Mouse (Mus musculus): ENCODE data around the gene Pdzd4.

Pdzd4 gene

DNA sequence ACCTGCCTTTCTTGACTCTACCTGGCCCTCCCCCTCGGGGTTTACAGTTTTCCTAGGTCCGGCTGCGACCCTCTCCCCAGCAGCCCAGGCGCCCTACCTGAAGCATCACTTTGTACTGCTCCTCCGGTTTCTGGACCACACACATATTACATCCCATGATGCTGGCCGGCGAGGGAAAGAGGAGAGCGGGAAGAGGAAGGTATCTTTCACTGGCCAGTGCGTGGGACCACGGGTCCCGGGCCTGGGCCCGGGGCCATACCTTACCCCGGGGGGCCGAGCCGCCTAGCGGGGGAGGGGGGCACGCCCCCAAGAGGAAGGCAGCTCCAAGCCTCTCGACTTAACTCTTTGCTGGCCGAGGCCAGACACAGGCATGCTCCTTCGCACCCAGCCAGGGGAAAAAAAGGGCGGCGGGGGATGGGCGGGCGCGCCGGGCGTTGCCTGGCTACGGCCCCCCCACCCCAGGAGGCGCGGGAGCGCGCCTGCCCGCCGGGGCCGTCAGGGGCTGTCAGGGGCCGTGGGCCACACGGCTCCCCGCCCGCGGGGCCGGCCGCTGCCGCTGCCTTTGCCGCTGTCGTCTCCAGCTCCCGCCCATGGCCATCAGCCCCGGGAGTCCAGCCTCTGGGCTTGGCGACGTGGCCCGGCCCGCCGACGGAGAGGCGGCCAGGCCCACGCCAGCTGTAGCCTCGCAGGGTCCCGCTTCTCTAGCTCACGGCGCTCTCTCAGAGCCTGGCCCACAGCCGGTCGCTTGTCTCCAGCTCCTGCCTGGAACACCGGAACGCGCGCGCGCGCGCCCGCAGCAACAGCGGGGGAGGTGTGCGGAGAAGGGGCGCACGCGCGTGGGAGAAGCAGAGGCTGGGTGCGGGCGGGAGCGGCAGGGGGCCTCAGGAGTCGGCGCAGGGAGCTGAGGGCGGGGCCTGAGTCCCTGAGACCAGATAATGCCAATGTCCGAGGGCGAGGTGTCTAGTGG is at the start of gene Pdzd4:
Pdzd4 (minus strand) TSS at position 785 of the 967 bp plus-strand sequence.
- peak; percentile 11 to 36 for DNase-seq (ENCODE audit: low spot score in 2 of 2)

DNA sequence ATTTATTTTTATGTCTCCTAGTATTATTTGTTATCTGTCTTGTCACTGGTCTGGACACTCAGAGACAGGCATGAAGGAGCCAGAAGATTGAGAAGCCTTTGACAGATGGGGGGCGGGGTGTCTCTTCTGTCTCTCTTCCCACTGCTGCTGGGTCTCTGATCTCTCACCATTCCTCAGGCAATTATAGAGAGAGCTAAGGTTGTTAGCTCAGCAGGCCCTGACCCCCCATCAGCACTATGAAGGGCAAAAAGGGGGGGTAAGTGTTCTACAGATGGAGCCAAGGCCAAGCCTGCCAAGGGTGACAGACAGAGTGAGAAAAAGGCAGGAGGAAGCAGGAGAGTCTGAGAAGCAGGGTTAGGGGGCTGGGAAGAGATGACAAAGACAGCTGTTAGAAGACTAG is 47.2 kb upstream of the Pdzd4 start:
- DNase-seq (ENCODE audit: low spot score in 2 of 2): no peak

DNA sequence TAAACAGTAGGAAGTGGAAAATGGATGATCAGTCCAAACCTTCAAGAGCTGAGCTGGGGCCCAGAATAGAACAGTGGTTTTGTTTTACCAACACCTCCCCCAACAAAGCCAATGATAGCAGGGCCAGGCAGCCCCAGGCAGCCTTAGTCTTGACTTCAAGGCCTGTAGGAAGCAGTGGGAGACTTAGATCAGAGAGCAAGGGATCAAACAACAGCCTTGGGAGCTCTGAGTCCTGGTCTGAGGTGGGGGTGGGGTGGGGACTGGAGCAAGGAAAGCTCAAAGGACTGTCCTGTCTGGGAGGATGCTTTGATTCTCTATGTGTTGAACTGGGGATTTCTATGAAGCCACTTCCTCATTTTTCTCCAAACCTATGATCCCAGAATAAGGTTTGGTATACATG is 46.7 kb upstream of the Pdzd4 start:
- DNase-seq (ENCODE audit: low spot score in 2 of 2): no peak

DNA sequence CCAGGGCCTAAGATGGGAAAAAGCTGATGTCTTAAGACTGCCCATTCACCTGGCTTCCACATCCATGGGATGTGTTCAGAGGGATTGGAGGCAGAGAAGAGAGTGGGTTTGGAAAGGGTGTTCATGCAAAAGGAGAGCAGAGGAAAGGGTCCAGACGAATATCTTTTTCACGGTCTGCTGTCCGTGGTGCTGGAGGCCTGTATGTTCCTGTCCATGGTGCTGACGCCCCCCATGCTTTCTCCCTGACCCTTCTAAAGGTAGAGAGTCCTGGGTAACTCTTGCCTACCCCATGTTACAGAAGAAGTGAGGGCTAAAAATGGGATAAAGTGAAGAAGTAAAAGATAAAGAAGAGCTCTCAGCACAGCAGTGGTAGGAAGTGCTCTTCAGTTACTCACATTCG is 44.6 kb upstream of the Pdzd4 start:
- DNase-seq (ENCODE audit: low spot score in 2 of 2): no peak

DNA sequence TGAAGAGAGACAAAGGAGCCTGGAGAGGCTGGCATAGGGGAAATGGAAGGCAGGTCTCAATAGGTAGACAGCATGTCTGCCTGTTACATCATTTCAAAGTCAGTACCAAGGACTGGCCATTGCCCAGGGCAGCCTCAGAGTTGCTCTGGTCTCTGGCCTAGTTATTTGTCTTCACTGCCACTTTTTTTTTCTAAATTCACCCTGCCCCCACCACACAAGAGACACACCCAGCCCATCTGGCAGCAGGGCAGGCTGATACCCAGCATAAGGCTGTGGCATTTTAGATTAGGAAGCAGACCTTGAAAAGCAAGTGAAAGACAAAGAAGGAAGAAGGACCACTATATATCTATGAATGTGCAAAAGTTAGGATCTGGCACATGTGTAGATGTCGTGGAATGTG is 43.1 kb upstream of the Pdzd4 start:
- DNase-seq (ENCODE audit: low spot score in 2 of 2): no peak

DNA sequence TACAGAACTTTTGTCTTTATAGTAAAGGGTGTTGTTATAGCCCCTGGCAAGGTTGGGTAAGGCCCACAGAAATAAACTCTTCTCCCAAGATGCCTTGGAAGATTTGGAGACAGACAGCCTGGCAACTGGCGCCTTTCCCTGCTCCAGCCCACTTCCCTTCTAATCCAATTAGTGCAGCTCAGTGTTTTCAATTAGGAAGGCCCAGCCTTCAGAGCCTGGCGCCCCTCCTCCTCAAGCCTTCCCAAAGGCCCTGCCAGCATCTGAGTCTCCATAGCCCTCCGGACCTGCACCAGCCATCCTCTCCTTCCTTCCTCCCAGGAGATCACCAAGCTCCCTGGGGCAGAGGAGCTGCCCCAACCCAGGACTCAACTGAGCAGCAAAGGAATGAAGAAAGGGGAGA is 42.5 kb upstream of the Pdzd4 start:
- no peak for DNase-seq (ENCODE audit: low spot score in 2 of 2)

DNA sequence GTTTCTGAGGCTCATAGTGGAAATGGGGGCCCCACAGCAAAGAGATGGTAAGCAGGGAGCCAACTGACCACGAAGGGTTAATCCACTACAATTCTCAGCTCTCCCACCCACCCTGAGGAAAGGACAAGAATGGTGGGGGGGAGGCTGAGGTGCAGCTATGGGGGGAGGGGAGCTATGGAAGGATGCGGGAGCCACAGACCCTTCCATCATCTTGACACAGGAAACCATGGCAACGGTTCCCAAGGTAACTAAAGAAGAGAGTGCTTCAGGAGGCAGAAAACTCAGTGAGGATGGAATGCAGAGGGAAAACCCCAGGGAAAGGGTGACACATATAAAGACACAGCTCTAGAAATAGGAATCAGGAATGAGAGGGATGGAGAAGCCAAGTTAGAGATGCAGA is 39.9 kb upstream of the Pdzd4 start:
- DNase-seq (ENCODE audit: low spot score in 2 of 2): no peak

DNA sequence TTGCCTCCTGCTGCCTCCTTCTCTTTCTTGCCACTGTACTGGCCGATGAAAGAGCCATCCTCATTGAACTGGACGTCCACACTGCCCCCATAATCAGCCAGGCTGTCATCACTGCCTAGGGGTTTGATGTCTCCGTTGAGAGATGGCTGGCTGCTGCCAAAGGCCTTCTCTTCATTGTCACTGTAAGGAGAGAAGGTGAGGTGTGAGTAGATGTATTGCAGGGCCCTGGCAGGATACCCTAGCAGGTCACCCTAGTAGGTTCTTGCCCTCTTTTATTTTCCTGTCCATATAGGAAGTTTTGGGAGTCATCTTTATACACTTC is 30.3 kb upstream of the Pdzd4 start:
- DNase-seq (ENCODE audit: low spot score in 2 of 2): no peak

DNA sequence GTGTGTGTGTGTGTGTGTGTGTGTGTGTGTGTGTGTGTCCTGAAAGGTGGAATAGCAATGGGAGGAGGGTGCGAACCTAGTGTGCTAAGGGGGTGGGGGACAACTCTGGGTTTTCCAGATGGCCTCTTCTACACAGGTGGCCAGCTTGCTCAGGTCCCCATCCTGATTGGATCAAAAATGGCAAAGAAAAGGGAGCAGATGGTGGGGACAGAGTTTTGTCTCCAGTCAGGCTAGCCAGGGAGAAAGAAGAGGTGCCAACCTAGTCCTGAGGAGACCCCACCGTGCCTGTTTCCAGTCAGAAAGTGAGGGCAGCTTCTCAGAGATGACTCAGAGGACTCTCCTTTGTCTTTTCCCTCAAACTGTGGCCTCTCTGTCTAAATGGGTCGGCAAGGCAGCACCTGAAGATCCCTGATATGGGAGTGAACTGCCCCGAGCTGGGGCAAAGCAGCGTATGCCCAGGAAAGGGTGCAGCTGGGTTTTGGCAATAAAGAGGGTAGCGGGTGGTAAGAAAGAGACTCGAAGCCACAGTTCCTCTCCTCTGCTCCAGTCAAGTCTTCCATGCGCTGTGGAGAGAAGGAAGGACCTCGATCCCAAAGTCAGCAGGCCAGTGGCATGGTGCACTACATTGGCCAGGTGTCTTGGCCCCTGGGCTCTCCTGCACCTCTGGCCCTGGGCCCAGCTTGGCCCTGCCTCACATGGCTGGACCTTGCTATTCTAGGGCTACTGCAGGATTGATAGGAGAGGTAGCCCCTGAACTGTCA is 29.7 kb upstream of the Pdzd4 start:
- DNase-seq (ENCODE audit: low spot score in 2 of 2): no peak

DNA sequence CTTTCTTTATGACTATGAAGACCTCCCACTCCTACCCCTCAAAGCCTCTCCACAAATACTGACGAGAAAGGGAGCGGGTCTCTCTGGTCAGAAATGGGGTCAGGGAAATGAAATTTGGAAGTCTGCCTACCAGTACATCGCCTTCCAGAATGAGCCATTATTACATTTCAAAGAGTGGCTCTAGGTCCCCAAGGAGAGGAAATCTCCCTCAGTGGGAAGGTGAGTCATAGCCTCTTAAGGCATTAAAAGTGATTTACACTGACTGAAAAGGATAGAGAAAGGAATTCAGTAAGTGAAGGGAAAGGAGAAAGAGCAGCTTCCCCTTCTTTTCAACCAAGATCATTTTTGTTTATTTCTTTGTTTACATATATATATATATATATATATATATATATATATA is 11.9 kb upstream of the Pdzd4 start:
- DNase-seq (ENCODE audit: low spot score in 2 of 2): no peak

DNA sequence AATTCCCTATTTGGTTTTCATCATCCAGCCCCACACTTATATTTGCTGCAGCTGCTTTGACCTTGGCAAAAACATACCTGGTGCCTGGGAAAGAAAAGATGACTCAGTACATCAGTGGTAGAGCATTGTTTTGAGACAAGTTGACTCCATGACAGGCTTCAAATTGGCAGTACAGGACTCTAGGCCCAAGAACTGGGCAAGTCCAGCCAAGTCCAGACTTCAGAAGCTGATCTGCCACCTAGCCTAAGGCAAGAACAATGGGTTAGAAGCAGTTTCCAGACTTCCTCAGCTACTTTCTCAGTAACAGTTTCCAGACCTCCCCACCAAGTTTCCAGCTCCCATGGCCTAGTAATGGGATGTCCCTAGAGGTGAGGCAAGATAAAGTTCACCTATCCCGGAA is 11.0 kb upstream of the Pdzd4 start:
- DNase-seq (ENCODE audit: low spot score in 2 of 2): no peak

DNA sequence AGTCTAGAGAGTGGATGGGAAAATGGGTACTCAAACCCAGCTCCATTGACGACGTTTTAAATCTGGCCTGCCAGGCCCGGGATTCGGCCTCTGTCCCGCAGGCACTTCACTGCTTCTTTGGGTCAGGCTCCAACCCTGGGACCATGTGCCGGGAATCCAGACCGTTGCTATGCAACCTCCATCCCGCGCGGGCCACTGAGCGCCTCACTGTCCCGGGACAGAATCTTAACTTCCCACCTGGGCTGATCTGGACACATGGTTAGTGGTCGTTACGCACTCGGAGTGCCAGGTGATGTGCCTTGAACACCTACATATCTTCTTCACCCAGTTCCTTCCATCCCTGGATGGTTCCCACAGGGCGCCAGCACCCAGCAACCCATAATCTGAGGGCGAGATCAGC is 1.0 kb downstream of the Pdzd4 start:
- DNase-seq (ENCODE audit: low spot score in 2 of 2): no peak

DNA sequence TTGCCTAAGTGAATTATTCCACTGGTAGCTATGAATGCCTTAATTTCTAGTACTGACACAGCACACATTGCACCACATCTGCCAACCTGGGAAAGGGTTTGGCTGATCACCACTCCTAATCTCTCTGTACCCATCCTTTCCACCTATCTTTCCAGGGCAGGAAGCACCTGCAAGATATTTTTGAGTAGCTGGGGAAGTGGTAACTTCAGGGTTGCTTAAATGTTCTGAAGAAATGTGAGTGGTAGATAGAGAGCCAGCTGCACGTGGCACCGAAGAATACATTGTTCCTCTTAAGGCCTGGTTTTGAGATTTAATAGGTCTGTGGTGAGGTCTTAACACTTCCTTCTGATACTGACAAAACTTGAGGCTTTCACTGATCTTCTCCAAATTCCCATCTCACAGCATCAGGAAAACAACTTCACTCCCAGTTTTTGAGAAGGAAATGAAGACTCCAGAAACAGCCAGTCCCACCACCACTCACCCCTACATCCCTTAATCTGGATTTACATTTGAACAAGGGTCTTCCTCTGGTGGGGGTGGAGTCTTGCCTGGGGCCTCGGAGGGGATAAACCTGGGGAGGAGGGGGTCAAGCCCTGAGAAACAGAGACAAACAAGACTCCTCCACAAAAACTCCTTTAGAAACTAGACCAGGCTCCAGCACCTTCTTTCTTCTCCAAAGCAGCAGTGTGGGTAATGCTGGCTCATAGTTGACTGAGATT is 8.0 kb downstream of the Pdzd4 start:
- no peak for DNase-seq (ENCODE audit: low spot score in 2 of 2)

DNA sequence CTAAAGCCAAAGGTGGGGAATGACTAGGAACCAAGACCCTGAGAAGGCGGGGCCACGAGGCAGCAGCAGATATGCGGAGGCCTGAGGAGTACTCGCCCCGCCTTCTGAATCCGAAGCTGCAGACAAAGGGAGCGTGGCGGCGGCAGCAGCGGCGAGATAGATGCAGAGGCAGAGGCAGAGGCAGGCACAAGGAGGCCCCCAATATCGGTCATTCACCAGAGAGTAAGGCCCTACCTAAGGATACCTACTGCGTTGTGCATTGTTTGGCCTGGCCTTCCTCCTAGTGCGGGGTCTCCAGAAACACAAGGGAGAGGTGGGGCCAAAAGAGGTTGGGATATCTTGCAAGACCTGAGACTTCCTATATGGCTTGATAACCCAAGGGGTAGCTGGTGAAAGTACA is 9.7 kb downstream of the Pdzd4 start:
- no peak for DNase-seq (ENCODE audit: low spot score in 2 of 2)

DNA sequence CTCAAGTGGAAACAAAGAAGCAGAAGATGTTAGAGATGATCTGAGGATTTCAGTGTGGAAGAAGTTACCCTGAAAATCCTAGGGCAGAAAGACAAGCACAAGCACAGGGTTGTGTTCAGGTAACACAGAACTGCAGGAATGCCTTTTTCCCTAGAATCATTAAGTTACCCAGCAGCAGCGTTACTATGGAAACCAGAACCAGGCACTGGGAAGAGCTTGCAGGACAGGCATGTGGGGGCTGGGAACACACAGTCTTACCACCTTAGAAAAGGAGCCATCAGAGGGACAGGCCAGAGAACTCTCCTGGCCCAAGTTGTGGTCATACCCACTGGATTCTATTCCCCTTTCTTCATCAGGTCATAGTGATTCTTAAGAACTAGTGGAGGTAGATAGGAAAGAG is 19.0 kb downstream of the Pdzd4 start:
- peak in 1 of 2 experiments; percentile 26 for DNase-seq (ENCODE audit: low spot score in 2 of 2)

DNA sequence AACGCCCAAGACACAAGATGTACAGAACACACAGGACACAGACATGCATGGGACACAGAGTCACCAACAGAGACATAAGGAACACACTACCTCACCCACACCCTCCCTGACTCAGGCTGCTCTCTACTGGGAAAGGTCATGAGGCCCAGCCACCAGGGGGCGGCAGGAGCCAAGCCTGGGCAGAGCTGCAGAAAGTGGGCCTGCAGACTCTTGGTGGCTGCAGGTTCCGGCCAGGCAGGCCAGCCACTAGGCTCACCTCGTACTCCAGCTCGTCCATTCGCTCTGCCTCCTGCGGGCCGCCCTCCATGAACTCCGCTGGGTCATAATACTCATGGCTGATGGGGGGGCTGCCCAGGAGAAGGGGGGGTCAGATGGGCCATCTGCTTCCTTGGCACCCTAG is 26.3 kb downstream of the Pdzd4 start:
- peak in 1 of 2 experiments; percentile 46 for DNase-seq (ENCODE audit: low spot score in 2 of 2)

DNA sequence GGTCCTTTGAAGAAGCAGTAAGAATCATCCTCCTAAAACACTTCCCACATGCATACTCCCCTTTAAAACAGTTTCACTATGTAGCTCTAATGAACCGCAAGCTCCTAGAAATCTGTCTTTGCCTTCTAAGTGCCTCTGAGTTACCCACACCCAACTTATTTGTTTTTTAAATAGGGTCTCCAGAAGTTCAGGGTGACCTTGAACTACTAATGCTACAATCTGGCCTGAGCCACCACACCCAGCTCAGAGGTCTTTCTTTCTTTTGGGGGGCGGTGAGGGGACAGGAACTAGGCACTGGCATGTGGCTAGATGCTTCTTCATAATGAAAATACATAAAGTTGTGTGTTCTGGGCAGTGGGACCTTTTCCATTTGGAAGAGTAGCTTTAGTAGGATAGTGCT is 27.3 kb downstream of the Pdzd4 start:
- no peak for DNase-seq (ENCODE audit: low spot score in 2 of 2)

DNA sequence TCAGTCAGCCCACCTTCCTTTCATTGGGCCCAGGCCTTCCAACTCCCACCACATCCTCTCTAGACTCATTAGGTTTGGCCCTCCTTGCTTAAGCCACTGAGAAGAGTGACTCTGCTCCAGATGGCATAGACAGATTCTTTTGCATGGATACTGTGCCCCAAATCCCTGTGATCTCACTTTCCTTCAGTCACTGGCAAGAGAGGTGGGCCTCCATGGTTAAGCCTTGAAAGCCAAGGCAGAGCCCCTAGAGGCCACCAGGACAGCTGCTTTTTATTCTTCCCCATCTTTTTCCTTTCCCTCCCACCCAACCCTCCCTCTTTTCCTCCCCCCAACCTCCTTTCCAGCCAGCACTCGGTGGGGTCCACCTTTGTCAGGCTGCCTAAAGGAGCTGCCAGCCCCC is 31.3 kb downstream of the Pdzd4 start:
- DNase-seq (ENCODE audit: low spot score in 2 of 2): no peak

DNA sequence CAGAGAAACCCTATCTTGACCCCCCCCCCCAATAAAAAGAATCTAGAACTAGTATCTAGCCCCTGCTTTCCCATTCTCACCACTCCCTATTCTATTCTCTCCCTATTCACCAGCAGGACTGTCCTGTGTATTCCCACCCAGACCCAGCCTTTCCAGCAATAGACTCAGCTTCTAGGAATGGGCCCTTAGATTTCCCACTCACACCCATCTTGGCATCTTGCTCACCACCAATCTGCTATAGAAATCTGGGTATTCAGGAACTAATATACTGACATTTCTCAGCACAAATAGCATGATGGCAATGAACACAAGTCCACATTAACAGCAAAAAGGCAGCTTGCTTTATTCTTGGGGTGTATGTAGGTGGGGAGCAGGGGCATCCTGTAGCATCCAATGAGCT is 31.7 kb downstream of the Pdzd4 start:
- no peak for DNase-seq (ENCODE audit: low spot score in 2 of 2)

DNA sequence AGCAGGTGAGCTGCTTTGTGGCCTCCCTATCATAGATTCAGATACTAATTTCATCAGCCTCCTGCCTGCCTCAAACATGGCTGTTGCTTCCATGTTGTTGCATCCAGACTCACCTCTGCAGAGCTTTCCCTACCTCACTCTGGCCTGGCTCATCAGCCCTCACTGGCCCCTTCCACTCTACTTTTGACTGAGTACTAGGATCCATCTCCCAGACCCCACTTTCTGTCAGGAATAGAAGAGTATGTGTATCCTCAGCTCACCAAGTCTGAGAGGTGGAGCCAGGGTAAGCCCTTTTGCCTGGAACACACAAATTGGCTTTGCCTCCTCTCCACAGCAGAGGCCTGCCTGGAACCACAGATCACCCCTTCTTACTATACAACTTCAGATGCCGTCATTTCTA is 36.3 kb downstream of the Pdzd4 start:
- DNase-seq (ENCODE audit: low spot score in 2 of 2): no peak

DNA sequence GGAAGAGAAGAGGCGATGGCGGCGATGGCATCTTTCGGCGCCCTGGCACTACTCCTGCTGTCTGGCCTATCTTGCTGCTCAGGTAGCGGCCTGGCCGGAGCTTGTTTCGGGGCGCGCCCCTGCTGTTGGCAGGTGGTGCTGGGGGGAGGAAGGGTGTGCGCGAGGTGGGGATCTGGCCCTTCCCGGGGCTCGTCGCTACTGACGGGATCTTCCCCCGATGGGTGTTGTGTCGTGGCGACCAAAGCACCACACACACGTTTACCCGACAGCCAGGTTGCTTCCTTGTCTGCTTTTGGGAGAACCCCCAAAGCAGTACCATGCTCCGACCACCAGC is 37.6 kb downstream of the Pdzd4 start:
- DNase-seq (ENCODE audit: low spot score in 2 of 2): no peak

DNA sequence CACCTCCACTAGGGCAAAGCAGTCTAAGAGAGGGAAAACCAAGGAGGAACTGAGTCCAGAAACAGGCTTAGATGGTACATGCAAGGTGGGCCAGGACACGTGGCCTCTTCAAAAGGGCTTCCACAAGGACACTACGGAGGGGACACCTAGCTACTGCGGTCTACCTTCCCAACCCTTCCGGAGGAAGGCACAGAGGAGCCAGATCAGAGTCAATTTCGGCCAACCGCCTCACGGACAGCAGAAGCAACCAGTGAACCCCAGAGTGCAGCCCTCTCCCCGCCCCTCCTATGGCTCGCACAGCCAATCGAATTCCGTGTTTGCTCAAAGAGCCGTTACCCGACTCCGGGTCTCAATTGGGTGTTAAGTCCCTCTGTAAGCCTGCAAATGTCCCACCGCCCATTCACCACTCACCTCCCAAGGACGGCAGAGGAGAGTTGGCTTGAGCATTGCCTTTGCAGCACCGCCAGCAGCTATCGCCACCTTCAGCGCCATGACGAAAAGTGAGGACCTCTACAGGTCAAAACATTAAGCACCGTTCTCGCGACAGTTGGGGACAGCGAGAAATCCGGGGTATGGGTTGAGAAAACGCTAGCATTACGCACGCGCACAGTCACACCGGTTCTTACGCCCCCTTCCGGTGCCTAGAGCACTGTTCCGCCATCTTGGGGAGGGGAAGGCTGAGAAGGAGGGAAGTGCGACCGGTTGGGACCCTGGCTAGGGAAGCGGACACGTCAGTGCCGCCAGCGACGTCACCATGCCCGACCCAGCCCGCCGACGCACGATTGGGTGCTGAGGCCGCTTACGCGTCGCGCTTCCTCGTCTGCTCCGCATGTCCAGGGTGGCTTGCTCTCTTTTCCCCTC is 38.2 kb downstream of the Pdzd4 start, which contains the start of the genes Idh3g and Ssr4:
Idh3g (minus strand) TSS at position 534 of the 861 bp plus-strand sequence.
Ssr4 (plus strand) TSS at position 665 of the 861 bp plus-strand sequence.
- peak; percentile 92 to 95 for DNase-seq (ENCODE audit: low spot score in 2 of 2)

Data from left cerebral cortex, adult 9 months (tissue).